Mouse (Mus musculus): ENCODE measurements around the gene Gabarap.

Gabarap gene

DNA sequence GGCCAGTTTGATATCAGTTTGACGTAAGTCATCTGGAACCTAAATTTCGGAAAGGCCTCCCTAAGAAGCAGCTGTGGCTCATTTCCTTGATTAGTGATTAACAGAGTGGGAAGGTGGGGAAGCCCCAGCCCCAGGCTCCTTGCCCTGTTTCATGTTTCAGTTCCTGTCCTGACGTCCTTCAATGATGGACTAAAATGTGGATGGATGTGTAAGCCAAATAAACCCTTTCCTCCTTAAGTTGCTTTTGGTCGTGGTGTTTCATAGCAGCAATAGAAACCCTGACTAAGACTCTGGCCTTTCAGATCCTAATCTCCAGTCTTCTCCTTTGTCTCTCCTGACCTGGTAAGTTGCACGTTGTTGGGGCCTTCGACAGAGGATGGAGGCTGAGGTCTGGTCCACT lies 20.7 kb upstream of the Gabarap start:
- no peak for DNase-seq (ENCODE audit: low read depth, low spot score)

DNA sequence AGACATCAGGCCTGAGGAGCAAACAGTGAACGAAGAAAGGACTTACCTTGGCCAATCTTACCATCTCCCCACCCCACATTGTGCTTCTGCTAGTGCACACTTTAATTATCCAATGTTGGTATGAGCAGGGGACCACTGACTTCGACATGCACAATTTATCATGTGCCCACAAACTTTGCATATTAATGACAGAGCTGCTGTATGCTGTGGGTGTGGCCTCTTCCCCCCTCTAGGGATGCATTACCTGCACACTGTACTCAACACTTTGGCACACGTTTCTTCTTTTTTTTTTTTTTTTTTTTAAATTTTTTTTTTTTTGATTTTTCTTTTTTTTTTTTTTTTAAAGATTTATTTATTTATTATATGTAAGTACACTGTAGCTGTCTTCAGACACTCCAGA lies 20.2 kb upstream of the Gabarap start:
- no peak for DNase-seq (ENCODE audit: low read depth, low spot score)

DNA sequence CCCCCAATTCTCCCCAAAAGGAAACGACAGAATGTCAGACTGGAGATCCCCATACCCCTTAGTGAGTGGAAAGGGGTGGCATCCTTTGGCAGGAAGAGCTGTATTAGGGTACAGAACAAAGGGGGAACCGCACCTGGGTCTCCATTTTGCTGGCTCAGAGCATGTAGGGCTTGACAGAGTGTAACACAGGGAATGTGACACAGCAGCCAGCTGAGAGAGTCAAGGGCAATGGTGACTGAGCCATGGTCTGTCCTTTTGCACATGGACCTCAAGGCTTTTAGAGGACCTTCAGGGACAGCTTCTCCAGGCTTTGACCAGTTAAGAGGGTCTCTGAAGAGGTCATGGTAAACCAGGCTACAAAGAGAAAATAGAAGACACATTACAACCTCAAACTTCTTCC lies 16.0 kb upstream of the Gabarap start:
- DNase-seq (ENCODE audit: low read depth, low spot score): no peak

DNA sequence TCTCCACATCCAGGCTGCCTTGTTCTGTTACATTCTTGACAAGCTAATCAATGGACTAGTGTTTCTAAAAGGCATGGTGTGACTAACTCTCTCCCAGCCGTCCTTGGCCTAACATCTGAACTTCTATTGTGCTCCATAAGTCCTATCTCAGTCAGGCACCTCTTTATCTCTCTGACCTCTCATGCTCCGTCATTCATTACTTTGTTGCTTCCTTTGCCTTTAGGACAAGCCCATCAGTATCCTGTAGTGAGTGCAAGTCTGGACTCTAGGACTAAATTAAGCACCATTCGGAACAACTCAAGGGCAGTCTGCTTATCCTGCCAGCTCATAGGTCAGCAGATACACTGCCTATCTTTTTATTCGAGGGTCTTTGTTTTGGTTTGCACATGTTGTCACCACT lies 14.7 kb upstream of the Gabarap start:
- no peak for DNase-seq (ENCODE audit: low read depth, low spot score)

DNA sequence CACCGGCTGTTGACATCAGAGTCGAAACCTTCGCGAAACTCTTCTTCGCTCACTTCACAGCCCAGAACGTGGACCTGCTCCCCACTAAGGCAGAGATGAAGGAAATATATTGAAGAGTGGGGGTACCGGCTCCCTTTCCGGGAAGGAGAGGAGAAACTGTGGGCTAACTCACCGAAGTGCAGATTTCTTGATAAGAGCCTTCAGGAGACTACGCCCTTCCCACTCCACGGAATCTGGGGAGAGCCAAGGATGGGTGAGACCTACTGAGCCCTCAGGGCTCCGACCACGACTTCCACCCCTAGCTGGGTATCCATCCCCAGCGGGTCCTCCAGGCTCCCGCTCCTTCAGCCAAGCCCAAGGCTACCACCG lies 11.1 kb upstream of the Gabarap start:
- no peak for DNase-seq (ENCODE audit: low read depth, low spot score)

DNA sequence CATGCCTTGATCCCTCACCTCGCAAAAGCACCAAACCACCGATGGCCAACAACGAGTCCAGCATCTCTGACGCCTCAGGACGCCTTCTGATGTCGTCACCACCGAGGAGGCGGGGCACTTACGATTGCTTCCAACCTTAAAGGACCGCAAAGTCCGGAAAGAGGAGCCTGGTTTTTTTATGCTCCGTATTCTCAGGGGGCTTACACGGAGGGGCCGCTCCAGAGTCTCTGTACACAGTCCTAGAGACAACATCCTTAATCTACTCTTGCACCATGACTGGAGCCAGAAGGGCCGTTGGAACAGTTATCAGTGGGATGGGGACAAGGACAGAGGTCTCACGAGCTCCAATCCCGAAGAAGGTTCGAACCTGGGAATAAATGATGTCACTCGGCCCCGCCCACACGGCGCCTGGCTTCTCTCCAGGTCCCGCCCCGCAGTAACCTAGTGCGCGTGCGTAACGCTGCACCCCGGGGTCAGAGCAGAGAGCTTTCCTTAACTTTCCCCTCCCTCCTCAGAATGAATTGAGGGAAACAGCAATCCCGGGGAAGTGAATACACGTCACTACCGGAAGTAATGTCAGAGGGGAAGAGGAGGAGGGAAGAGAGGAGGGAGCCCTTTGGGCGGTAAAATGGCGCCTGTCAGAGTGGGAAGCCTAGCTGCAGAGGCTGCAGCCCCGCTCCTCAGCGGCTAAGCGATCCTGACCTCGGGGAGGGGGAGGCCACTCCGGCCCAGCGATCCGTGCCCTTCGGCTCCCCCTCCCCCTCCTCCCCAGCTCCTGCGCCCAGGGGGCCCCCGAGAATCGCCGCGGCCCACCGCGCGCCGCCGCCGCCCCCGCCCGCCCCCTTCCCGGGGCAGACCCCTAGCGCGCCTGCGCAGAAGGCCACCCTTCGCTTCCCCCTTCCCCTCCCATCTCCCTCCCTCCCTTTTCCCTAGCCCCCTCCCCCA lies 10.5 kb upstream of the Gabarap start:
- peak; percentile 99 for DNase-seq (ENCODE audit: low read depth, low spot score)

DNA sequence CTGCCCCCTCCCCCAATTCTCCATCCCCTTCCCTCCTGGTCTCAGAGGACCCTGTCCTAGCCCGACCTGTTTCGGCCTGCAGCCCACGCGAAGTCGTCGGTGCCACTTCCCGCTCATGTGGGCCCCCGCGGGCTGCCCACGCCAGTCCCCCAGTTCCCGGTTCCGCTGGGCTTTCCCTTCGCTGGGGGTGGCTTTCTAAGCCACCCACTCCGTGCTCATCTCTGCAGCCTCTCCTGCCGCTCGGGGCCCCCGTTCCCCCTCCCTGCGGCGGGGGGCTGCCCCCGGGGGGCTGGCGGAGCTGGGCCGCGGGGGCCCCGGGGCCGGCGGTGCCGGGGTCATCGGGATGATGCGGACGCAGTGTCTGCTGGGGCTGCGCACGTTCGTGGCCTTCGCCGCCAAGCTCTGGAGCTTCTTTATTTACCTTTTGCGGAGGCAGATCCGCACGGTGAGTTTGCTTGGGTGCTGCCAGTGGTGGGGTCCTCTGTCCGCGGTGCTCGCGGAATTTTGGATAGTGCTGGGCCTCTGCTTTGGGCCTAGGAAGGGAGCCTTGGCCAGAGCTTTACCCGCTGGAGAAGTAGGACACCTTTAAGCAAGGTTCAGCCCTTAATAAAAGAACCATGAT lies 9.7 kb upstream of the Gabarap start, which contains the start of gene Ctdnep1:
Ctdnep1 (plus strand) TSS at position 16 of the 622 bp plus-strand sequence.
- no peak for DNase-seq (ENCODE audit: low read depth, low spot score)

DNA sequence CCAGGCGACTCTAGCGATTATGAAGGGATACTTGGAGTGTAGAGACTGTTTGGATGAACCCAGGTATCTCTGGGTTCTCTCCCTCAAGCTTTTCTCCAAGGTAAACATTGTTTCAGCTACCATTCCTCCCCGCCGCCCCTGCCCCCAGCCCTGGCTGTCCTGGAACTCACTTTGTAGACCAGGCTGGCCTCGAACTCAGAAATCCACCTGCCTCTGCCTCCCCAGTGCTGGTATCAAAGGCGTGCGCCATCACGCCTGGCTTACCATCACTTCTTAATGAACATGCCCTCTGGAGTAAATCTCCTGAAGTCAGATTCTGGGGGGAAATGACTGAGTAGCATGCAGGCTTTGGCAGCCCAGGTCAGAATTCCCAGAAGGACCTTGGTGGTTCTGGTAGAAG lies 8.7 kb upstream of the Gabarap start, which contains the start of gene Elp5:
Elp5 (minus strand) TSS at position 293 of the 400 bp plus-strand sequence.
- no peak for DNase-seq (ENCODE audit: low read depth, low spot score)

DNA sequence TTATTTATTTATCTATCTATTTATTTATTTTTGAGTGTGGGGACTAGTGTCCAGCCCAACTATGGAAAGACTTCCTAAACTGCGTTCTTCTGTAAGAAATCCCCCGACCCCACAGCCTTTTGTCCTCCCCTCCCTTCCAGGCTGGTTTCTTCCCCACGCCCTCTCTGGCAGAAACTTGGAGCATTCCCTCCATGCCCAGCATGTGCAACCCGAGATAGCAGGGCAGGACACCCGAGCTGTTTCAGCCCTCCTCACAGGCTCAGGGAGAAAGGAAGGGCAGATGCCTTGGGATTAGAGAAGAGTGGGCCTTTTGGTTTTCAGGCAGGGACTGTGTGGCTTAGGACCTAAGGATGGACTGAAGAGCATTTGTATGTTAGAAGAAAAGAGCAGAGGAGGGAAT lies 8.1 kb upstream of the Gabarap start:
- no peak for DNase-seq (ENCODE audit: low read depth, low spot score)

DNA sequence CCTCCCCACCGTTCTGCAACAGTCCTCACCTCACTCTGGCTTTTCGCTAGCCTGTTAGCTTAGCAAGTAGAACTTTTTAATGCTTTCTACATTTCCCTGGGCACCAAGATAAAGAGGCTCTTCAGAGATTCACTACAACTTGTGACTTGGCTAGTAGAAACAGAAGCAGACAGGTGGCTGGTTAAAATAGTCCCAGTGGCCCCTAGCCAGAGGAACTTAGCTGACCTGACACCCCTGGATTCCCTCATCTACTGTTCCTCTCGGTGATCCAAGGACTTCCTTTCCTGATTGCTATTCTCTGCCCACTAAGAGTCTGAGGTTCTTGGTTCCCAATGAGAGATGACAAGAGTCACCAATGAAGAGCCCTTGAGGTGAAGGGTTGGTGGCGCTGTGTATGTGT lies 7.6 kb upstream of the Gabarap start:
- no peak for DNase-seq (ENCODE audit: low read depth, low spot score)

DNA sequence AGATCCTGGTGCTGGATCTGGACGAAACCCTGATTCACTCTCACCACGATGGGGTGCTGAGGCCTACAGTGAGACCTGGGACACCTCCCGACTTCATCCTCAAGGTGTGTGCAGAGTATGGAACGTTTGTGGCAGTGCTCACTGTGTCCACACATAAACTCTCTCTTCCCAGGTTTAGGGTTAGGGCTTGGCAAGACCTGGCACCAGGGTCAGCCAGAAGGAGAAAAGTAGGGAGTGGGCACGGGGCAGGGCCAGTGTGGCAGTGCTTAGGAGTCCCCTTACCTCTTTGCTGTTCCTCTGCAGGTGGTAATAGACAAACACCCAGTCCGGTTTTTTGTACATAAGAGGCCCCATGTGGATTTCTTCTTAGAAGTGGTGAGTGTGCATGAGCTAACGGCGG lies 6.5 kb upstream of the Gabarap start:
- DNase-seq (ENCODE audit: low read depth, low spot score): no peak

DNA sequence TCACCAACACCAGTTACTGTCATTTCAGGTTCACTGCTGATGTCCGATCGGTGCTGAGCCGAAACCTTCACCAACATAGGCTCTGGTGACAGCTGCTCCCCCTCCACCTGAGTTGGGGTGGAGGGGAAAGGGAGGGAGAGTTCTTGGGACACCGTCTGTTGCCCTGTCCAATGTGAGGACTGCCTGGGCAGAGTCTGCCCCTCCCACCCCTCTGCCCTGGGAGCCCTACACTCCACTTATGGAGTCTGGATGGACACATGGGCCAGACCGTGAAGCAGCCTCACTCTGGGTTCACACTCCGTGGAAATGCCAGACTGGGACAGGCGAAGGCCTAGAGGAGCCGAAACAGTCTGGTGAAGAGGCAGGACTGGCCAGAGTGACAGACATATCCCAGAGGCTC lies 994 bp upstream of the Gabarap start:
- no peak for DNase-seq (ENCODE audit: low read depth, low spot score)

DNA sequence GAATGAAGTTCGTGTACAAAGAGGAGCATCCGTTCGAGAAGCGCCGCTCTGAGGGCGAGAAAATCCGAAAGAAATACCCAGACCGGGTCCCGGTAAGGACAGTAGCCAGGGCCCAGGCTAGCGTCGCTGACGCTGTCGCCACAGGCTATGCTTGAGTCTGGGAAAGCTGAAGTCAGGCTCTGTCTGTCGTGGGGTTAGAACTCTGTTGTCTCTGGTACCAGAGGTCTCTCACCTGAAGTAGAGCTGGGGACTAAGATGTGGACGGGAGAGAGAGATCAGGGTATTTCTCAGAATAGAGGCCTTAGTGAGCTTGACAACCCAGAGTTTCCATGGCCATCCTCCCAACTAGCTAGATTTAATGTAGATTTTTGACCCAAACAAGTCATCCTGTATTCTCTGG lies 768 bp downstream of the Gabarap start:
- no peak for DNase-seq (ENCODE audit: low read depth, low spot score)

DNA sequence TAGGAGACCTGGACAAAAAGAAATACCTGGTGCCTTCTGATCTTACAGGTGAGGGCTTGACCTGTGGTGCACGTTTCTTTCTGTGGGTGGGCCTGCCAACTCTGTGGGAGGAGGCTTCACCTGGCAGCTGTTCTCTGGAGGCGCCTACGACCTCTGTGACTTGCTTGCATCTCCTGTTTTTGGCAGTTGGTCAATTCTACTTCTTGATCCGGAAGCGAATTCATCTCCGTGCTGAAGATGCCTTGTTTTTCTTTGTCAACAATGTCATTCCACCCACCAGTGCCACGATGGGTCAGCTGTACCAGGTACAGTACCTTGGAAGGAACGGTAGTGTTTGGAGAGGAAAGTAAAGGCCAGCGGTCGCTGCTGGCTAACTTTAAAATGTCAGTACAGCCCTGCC lies 1.5 kb downstream of the Gabarap start:
- no peak for DNase-seq (ENCODE audit: low read depth, low spot score)

DNA sequence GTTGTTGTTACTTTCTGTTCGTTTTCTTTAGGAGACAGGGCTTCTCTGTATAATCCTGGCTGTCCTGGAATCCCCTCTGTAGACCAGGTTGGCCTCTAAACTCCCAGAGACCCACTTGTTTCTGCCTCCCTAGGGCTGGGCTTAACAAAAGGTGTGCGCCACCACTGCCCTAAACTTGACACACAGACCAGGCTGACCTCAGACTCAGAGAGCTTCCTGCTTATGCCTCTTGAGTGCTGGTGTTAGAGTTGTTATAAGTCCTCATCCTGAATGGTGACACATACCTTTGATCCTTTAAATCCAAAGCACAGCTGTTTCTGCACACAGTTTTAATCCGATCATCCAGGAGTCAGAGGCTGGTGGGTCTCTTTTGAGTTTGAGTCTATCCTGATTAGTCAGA lies 2.0 kb downstream of the Gabarap start:
- DNase-seq (ENCODE audit: low read depth, low spot score): no peak

DNA sequence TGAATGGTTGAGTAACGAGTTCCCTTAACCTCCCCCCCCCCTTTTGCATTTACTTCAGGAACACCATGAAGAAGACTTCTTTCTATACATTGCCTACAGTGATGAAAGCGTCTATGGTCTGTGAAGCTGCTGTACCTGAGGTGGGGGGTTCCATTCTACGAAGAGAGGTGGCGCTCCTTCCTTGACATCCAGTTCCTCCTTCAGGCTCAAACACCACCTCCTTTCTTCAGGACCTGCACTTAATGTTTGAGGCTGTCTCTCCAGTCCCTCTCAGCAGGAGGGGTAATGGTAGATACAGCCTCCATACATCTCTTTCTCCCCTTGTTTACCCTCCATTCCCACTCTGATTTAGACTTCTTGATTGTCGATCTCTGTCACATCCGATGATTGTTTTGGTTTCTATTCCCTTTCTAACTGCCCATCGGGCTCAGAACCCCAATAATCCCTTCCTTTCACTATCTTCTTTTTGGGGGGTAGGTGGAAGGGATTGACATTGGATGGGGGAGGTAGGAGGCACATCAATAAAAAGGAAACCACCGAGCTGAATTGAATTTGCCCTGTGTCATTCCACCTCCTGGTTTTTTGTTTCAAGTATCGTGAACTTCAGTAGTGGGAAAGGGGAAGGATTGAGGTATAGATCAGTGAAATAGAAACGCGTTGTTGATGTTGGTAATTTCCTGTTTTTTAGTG lies 3.6 kb downstream of the Gabarap start:
- no peak for DNase-seq (ENCODE audit: low read depth, low spot score)

DNA sequence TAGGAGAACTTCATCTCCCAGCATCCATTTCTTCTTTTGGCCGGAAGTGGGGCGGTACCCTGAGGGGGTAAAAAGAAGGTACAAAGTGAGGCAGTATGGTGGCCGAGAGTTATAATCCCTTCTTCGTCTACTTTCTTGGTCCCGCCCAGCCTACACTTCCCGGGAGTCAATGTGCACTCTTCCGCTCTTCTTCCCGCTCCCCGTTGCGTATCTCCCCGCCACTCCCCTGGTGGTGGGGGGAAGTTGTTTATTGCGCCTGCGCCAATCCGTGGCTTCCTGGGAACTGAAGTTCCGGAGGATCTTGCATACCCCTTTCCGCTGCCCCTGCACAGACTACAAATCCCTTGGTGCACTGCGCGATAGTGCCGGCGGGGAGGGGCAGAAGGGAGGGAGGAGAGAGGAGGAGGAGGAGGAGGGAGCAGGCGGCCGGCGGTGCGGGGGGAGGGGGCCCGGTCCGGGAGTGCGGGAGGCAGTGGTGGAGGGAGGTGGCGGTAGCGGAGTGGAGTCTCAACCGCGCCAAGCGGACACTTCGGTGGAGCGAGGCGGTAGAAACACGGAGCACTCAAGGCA lies 4.5 kb downstream of the Gabarap start, which contains the start of gene Phf23:
Phf23 (plus strand) TSS at position 387 of the 570 bp plus-strand sequence.
- DNase-seq (ENCODE audit: low read depth, low spot score): peak; percentile 99

DNA sequence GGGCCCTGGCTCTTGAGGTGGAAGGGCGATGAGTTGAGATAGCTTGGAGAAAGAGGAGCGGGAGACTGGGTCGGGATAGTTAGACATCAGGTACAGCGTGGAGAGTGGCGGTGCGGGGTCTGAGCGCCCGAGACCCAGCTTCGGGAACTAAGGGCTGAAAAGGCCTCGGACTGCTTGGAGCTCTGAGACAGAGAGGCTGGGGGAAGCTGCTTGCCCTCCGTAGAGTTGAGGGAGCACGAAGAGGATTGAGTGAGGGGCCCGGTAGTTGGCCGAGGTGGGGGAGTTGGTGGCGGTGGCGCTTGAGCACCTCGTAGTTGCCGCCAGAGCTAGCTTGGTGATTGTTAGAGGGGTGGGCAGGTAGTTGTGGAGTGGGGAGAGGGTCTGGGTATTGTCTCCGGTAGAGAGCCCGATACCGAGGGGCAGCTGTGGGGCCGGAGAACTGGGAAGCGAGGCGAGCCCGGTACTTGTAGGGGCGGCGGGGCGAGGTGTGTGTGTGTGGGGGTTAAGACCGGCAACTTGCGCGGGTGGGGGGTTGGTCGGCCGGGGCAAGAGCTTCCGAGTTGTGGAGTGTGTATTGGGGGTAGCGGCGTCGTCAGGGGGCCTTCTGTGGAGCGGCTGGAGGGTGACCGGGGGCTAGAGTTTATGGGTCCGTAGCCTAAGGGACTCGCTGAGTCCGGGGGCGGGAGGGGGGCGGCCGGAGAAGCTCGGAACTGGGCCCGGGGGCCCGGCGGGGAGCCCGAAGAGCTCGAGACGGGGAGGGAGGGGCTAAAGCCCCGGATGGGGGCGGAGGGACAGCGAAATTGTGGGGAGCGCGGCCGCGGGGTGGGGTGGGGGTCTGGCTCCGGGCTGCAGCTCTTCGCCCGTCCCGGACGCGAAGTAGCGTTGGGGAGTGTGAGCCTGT lies 5.5 kb downstream of the Gabarap start:
- no peak for DNase-seq (ENCODE audit: low read depth, low spot score)

DNA sequence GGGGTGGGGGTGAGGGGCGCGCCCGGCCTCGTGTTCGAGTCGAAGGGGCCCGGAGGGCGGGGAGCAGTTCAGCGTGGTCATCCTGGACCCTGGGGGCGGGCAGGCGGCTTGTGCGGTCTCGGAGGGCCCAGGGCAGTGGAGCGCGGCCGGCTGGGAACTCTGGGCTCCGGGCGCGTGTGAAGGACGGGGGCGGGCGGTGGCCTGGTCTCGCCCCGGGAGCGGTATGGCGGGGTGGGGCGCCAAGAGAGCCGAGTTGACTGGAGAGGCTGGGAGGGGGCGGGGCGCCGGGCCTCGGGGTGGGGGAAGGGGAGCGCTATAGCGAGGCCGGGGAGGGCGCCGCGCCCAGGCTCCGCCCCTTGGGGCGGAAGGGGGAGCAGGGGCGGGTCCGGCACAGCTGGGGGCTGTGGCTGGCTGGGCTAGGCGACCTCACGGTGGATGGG lies 6.1 kb downstream of the Gabarap start:
- no peak for DNase-seq (ENCODE audit: low read depth, low spot score)

DNA sequence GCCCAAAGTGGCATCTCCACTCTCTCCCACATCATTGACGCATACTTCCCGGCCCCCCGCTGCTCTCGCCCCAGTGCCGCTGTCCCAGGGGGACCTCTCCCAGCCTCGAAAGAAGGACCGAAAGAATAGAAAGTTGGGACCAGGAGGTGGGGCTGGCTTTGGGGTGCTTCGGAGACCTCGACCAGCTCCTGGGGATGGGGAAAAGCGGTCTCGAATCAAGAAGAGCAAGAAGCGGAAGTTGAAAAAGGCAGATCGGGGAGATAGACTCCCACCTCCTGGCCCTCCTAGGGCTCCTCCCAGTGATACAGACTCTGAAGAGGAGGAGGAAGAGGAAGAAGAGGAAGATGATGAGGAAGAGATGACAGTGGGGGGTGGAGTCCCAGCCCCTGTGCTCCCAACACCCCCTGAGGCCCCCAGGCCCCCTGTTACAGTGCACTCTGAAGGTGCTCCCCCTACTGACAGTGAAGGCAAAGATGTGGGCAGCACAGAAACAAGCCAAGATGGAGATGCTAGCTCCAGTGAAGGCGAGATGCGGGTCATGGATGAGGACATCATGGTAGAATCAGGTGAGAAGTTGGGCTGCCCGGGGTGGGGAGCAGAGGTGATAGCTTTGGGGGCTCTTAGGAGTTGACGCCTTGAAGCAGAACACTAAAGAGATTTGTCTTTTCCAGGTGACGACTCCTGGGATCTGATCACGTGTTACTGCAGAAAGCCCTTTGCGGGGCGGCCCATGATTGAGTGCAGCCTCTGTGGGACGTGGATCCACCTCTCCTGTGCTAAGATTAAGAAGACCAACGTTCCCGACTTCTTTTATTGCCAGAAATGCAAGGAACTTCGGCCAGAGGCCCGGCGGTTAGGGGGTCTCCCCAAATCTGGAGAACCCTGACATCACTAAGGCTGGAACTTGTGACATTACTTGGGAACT lies 7.9 kb downstream of the Gabarap start:
- no peak for DNase-seq (ENCODE audit: low read depth, low spot score)

All from telencephalon, adult 2 months (tissue).